Mouse (Mus musculus) small intestine, adult 2 months (tissue): Measurements from ENCODE around the gene Pcna. TPM values are rescaled to one million over a fixed set of nuclear protein-coding genes. Genes with fewer than 3 reads are reported as not detected.
"Not testable (repeated sequence)": the region's sequence is repeated elsewhere in the genome, so short reads cannot be mapped to it uniquely, and the experiment has no call there.

Experiments used
- H3K27ac ChIP-seq: fragments of 200-500 bp; 2 replicates; pipeline ENCODE4 v1.5.1; 2012; ENCODE audit warnings: low read depth, low read length, control low read depth, inconsistent platforms; ENCODE audit not compliant: insufficient read depth
- H3K27me3 ChIP-seq: fragments of 200-500 bp; 2 replicates; pipeline ENCODE4 v1.6.1; 2012; ENCODE audit warnings: mild to moderate bottlenecking, moderate library complexity, low read length, inconsistent platforms; ENCODE audit not compliant: control insufficient read depth, insufficient read depth
- H3K36me3 ChIP-seq: fragments of 200-500 bp; 2 replicates; pipeline ENCODE4 v1.6.1; 2012; ENCODE audit warnings: mild to moderate bottlenecking, low read length, control low read depth, inconsistent platforms; ENCODE audit not compliant: control insufficient read depth, insufficient read depth
- H3K4me1 ChIP-seq: fragments of 200-500 bp; 2 replicates; pipeline ENCODE4 v1.6.1; 2012; ENCODE audit warnings: low read length, inconsistent platforms, mixed read lengths; ENCODE audit not compliant: control insufficient read depth, insufficient read depth, insufficient read length
- H3K4me3 ChIP-seq: fragments of 200-500 bp; 2 replicates; pipeline ENCODE4 v1.5.1; 2012; ENCODE audit warnings: low read depth, mild to moderate bottlenecking, control low read depth, inconsistent platforms, low read length, moderate library complexity
- CTCF ChIP-seq: fragments of 200-500 bp; IDR thresholded peaks from 2 replicates; pipeline ENCODE4 v1.5.1; 2012; ENCODE audit warnings: low read depth, mild to moderate bottlenecking, control low read depth, inconsistent platforms, low read length, moderate library complexity, mixed read lengths; ENCODE audit not compliant: insufficient replicate concordance, insufficient read length; ENCODE audit errors: extremely low read depth
- POLR2A ChIP-seq: fragments of 200-500 bp; IDR thresholded peaks from 2 replicates; pipeline ENCODE4 v1.6.1; 2012; ENCODE audit warnings: low read depth, mild to moderate bottlenecking, control low read depth, inconsistent platforms, low read length, moderate library complexity
- WGBS: fragments of 180-500 bp; shearing (Covaris S2); methylation state at CpG from one replicate; pipeline ENCODE4 v1.1.7; 2018; 5-methylcytosine and 5-hydroxymethylcytosine counted together
- polyA plus RNA-seq: library from polyadenylated mRNA; depleted of rRNA; stranded (reverse); fragments of >200 nt; gene quantifications from 2 replicates; pipeline ENCODE4 v1.2.3, GENCODE M21; 2012

Pcna gene
- polyA plus RNA-seq, 1 experiment = 54.9 TPM

GRCm38 (mm10) chr2:132247539-132248313, 5.4 kb downstream of the Pcna start, which contains the start of gene Tmem230:
Gene Tmem230 (minus strand): TSS chr2:132247807.
- H3K27ac ChIP-seq = peak within 1 kb of the TSS; percentile 72
- H3K4me1 ChIP-seq = peaks cover 6% of the 10 kb centered on the region
- peaks cover 22% of the 10 kb centered on the region for H3K36me3 ChIP-seq
- no peaks in the 10 kb centered on the region for H3K27me3 ChIP-seq
- WGBS = 6% methylated on average over 50 of the region's 50 CpGs
- H3K4me3 ChIP-seq = peak within 1 kb of the TSS; percentile 83
- no peak for TF ChIP-seq CTCF
- peak; percentile 81 for TF ChIP-seq POLR2A

DNA sequence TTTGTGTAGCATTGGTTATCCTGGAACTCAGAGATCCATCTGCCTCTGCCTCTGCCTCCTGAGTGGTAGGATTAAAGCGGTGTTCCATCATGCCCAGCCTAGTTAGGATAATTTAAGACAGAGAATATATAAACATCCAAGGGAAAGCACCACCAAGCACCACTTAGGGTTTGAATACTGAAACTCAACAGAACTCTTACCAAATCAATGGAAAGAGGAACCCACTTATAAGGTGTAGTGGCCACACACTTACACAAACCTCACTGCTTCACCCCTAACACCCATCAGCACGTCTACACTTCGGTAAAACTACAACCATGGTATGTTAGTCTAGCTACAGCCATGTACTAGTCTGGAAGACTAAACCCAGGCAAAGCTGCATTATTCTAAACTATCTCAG, 9.7 kb downstream of the Pcna start:
- Histone ChIP-seq H3K27ac (no peak overlapping the region), H3K4me1 (peaks cover 12% of the 10 kb centered on the region; the same call in 1 of the 2 replicates), H3K36me3 (peaks cover 22% of the 10 kb centered on the region), H3K4me3 (no peak overlapping the region), H3K27me3 (no peaks in the 10 kb centered on the region)
- no peak for TF ChIP-seq CTCF
- no peak for TF ChIP-seq POLR2A
- 89% methylated on average over 3 of the region's 3 CpGs for WGBS

DNA sequence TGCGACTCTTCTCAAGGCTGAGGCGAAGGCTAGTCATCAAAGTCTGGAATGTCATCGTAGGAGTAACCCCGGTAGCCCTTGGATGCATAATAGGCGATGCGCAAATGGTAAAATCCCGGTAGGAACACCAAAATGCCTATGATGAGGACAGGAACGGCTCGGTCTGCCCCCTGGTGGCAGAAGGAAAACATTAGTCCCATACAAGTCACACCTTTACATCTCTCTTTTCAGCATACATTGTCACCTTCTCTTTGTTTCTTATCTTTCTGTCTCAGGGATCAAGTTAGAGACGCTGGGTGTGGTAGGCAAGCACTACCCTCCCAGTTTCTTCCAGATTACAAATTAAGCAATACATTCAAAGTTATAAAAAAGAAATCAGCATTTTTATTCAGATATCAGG, 12.7 kb downstream of the Pcna start:
- H3K4me3 ChIP-seq, H3K27me3 ChIP-seq, H3K27ac ChIP-seq: not testable (repeated sequence)
- peak; percentile 49; the same call in 1 of the 2 replicates for TF ChIP-seq CTCF
- 17% methylated on average over 10 of the region's 10 CpGs for WGBS
- Histone ChIP-seq H3K4me1 (peaks cover 22% of the 10 kb centered on the region; the same call in 1 of the 2 replicates), H3K36me3 (peaks cover 20% of the 10 kb centered on the region)

DNA sequence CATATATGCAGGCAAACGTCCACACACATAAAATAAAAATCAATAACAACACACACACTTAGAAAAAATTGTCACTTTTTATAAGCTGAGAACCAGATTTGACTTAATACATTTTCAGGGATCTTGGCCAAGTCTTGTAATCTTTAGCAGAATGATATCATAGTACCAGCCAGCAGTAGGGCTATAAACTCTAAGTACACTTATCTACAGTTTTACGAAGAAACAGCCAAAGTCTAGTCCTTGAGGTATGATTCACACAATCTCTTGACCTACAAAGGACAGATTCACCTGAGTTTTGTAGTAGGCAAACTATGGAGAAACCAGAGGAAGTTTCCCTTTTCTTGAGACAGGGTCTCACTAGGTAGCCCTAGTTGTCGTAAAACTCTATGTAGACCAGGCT, 13.7 kb downstream of the Pcna start:
- peaks cover 32% of the 10 kb centered on the region; the same call in 1 of the 2 replicates for H3K4me1 ChIP-seq
- not testable (repeated sequence) for H3K4me3 ChIP-seq, H3K27me3 ChIP-seq
- H3K27ac ChIP-seq = peak overlapping the region; percentile 68; the same call in 1 of the 2 replicates
- 25% methylated on average over 3 of the region's 3 CpGs for WGBS
- peaks cover 15% of the 10 kb centered on the region for H3K36me3 ChIP-seq

DNA sequence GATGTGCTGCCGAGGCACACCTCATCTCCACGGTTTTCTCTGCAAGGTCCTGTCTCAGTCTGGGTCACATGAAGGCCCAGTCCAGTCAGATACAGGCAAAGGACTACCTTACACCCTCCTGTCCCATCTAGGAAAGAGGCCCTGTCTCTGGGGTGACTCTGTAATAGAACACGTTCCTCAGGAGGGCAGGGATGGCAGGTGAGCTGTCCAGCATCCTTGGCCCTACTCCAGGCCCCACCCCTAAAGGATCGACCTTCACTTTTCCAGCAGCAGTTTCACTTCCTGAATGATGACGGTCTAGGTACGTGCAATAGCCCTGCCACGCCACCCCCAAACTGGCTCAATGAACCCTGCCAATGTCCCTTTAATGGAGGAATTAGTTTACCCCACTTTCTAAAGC, 17.1 kb downstream of the Pcna start:
- peaks cover 45% of the 10 kb centered on the region; the same call in 1 of the 2 replicates for H3K4me1 ChIP-seq
- H3K4me3 ChIP-seq = no peak overlapping the region
- H3K36me3 ChIP-seq = no peaks in the 10 kb centered on the region
- H3K27me3 ChIP-seq = no peaks in the 10 kb centered on the region
- no peak; the same call in 1 of the 2 replicates for TF ChIP-seq POLR2A
- TF ChIP-seq CTCF = no peak
- 30% methylated on average over 7 of the region's 7 CpGs for WGBS
- peak overlapping the region; percentile 97 for H3K27ac ChIP-seq

- H3K27ac ChIP-seq = peak overlapping the region; percentile 97
- H3K4me3 ChIP-seq = no peak overlapping the region
- 82% methylated on average over 2 of the region's 2 CpGs for WGBS
- H3K27me3 ChIP-seq = no peaks in the 10 kb centered on the region
- no peak for TF ChIP-seq CTCF
- TF ChIP-seq POLR2A = no peak
- no peaks in the 10 kb centered on the region for H3K36me3 ChIP-seq
- H3K4me1 ChIP-seq = peaks cover 45% of the 10 kb centered on the region; the same call in 1 of the 2 replicates
Measured at GRCm38 (mm10) chr2:132235291-132235690, 17.8 kb downstream of the Pcna start.

DNA sequence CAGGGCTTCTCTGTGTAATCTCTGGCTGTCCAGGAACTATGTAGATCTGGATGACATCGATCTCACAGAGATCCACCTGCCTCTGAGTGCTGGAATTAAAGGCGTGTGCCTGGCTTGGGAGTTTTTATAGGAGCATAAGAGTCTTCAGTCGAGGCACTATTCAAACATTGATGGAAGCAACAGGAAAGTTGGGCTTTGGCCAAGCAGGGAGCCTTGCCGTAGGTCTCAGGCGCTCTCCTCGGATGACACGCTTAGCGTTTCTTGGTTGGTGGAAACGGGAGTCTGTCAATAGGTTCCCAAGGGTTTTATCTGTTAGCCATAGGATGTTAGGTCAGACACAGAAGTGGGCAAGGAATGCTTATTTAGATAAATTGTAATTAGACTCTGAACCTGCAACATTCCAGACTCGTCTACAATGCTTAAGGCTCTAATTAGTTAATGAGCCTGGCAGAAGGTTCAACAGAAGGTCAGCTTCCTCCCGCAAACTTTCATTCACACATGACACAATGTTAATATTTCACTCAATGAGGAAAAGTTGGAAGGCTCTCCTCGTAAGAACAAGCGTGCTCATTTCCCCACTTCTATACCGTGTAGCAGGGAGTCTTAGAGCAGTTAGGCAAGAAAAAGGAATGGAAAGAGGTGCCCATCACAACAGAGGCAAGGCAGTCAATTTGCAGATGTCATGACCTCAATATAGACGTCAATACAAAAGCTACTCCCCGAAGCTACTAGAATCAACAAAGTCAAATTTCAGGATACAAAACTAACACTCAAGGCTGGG, 18.9 kb downstream of the Pcna start:
- no peak overlapping the region for H3K4me3 ChIP-seq
- peaks cover 48% of the 10 kb centered on the region; the same call in 1 of the 2 replicates for H3K4me1 ChIP-seq
- WGBS = 19% methylated on average over 16 of the region's 16 CpGs
- TF ChIP-seq POLR2A = no peak
- TF ChIP-seq CTCF = no peak
- H3K27me3 ChIP-seq = no peaks in the 10 kb centered on the region
- H3K36me3 ChIP-seq = no peaks in the 10 kb centered on the region
- peak overlapping the region; percentile 97 for H3K27ac ChIP-seq
